Mouse (Mus musculus): ENCODE data around the gene Lin7b.
"Not testable (repeated sequence)": the region's sequence is repeated elsewhere in the genome, so short reads cannot be mapped to it uniquely, and the experiment has no call there.

Gene Lin7b

GRCm38 (mm10) chr7:45370475-45371311, at the start of gene Lin7b:
Lin7b (minus strand) TSS chr7:45370583.
- peak; percentile 92 to 94 for DNase-seq

DNA sequence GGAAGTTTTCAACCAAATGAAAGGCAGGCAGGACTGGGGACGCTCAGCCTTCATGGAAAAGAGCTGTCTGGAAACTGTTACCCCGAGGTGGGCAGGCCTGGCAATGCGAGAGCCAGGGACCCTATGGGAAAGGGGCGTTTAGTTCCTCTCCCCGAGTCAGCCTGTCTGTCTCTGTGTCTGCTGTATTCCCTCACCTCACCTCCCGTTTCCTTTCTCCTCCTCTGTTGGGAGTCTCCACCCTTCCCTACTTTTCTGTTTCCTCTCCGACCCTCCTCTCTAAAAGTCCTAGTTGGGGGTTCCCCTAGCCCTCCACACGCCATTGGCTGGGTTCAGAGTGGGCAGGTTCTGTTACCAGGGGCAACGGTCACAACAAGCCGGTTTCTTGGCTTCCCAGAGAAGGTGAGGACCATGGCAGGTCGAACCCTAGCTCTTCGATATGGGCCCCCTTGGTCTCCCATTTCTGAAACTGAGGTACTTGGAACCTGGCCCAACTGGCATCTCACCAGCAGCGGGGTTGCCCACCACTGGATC, 47.6 kb upstream of the Lin7b start:
- peak in 1 of 2 experiments; percentile 33 for DNase-seq

- DNase-seq = no peak
Observed at GRCm38 (mm10) chr7:45415636-45416035, 45.3 kb upstream of the Lin7b start.

DNA sequence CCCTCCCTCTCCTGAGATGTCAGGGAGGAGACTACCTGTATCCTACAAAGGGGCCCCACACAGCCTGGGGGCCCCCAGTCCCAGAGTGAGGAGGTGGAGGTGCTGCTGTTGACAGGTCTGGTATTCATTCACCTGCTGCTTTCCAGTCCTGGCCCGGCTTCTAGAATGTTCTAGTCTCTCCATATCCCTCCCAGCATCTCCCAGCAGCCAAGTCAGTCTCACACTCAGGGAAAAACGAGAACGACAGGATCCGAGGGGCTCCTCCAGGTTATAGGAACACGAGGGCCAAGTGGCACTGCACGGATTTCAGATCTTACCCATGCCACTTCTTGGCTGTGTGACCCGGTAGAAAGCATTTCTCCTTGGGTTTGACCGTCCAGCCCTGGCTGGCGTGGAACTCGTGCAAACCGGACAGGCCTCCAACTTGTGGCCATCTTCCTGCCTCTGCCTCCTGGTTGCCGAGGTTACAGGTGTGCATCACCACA, 44.4 kb upstream of the Lin7b start:
- DNase-seq = no peak

DNA sequence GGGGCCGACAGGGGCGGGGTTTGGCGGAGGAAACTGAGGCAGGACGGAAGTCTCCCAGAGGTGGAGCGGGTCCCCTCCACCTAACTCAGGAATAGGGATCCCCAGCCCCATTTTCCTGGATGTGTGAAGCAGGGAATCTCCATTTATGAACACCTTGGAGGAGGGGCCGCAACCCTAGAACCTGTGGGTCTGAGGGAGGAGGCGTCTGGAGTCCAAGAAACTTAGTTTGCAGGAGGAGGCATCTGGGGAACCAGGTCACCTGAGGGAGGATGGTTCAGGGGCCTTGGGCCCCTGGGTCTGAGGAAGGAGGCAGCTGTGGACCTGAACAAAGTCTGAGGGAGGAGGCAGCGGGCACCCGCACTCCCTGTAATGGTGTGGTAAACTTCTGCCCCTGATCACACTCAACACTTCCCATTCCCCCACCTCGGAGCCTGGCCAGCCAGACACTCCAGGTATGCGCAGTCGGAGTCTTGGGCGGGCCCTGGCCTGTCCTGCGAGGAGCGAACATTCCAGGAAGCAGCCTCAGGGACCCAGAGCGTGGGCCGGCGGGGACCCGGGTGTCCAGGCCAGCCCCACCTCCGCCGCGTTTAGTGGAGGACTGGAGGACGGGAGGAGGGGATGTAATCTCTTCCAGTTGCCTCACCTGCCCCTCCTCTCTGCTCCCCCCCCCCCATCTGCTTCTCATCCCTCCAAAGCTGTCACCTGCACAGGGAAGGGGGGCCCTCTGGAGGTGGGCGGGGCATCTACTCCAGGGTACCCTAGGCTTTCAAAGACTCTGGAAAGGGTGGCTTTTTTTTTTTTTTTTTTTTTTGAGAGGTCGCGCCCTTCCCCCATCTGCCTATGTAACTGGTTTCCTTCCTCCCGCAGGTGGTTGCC, 43.7 kb upstream of the Lin7b start:
- no peak for DNase-seq

DNA sequence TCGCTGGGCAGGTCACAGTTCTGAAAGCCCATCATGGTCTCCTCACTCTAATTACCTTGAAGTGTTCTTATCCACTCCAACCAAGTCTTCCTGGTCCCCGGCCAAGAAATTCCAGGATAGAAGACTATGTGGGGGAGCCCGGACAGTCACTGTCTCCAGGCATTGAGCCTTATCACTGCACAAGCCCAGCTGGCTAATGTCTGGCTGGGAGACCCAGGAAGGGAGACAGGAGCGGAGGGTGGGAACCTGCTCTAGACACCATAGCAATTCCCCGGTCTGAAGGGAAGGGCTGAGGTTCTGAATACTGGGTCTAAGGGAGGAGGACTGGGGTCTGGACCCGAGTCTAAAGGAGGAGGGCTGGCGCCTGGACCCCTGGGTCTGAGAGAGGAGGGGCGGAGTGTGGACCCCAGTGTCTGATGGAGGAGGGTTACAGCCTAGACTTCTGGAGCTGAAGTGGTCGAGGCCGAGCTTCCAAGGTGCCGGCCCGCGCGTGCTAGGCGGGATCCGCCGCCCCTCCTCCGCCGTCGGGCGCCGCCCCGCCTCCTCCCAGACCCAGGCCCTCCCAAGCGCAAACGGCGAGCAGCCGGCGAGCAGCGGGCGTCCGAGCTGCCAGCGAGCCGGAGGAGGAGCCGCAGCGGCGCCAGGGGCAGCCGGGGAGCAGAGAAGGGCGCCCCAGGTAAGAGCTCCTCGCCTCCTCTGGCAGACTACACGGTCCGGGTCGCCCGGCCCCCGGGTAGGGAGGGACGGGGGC, 42.9 kb upstream of the Lin7b start, which contains the start of gene Ntf5:
TSS of gene Ntf5 (plus strand) at position 583 of the 751 bp plus-strand sequence.
- DNase-seq = peak; percentile 46 to 64

DNA sequence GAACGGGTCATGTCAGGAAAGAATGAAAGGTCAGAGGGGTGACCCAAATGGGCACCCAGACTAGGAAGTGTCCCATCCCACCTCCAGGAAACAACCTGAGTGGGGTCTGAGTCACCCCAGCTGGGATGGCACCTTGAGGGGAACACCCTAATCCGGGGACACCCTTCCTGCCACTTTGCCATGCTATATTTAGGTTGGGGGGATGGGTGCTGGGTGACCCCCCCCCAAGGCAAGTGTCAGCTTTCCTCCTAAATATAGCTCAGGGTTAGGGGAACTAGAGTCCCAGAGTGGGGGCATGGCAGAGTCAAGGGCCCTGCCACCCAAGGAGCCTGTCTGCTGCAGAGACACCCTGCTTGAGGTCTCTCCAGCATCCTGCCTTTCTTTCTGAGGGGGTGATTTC, 42.0 kb upstream of the Lin7b start:
- DNase-seq = no peak

DNA sequence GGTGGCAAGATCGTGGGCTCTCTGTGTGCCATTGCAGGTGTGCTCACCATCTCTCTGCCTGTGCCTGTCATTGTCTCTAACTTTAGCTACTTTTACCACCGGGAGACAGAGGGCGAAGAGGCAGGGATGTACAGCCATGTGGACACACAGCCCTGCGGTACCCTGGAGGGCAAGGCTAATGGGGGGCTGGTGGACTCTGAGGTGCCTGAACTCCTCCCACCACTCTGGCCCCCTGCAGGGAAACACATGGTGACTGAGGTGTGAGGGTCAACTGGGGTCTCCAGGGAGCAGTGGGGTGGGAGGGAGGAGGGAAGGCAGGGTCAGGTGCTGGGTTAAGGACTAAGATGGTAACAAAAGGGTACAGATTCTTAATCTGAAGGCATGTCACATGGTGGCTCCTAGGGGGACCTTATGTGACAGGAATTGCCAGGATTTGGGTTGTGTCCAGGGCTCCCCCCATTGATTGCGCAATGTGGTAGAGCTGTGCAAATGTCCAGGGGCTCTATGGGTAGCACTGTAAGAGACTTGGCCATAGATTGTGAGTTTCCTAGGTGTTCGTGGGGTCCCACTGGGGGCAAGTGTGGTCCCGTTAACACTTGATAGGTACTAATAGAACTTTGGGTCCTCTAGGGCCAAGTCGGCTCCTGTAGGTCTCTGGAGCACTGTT, 39.2 kb upstream of the Lin7b start:
- DNase-seq = no peak

GRCm38 (mm10) chr7:45408949-45409348, 38.6 kb upstream of the Lin7b start:
- DNase-seq = no peak

DNA sequence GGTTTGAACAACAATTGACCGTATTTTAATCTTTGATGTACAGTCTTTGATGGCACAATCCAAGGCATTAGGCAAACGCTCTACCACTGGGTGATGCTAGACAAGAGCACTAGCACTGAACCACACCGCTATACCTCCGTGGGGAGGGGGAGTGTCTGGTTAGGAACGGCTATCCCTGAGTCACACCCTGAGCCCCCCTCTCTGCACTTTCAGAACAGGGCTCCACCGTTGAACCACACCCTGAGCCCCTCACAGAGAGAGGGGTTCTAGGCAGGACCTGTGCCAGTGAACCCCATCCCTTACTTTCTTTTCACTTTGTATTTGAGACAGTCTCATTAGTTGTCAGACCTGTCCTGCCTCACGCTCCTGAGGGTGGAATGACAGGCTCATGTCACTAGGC, 38.0 kb upstream of the Lin7b start:
- DNase-seq = no peak

GRCm38 (mm10) chr7:45407836-45408235, 37.5 kb upstream of the Lin7b start:
- DNase-seq = no peak

DNA sequence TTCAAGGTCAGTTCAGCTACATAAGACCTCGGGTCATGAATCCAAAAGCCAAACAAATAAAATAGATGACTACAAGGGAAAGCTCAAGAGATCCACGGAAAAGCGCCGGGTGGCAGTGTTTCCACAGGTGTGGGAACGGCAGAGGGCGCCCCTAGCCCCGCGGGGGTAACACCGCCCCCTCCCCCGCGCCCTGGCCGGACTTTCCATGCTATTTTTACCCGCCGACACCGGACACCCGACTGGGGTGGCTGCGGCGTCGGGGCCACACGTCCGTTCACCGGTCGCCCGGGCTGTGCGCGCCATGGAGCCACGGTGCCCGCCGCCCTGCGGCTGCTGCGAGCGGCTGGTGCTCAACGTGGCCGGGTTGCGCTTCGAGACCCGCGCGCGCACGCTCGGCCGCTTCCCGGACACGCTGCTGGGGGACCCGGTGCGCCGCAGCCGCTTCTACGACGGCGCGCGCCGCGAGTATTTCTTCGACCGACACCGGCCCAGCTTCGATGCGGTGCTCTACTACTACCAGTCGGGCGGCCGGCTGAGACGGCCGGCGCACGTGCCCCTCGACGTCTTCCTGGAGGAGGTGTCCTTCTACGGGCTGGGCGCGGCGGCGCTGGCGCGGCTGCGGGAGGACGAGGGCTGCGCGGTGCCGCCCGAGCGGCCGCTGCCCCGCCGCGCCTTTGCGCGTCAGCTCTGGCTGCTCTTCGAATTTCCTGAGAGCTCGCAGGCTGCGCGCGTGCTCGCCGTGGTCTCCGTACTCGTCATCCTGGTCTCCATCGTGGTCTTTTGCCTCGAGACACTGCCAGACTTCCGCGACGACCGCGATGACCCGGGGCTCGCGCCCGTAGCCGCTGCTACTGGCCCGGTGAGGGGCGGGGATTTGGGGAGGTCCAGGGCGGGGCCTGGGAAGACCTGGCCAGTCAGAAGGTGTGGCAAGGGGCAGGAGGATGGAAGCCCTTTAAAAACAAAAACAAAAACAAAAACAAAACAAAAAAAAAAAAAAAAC, 36.1 kb upstream of the Lin7b start:
- DNase-seq = peak in 1 of 2 experiments; percentile 35

GRCm38 (mm10) chr7:45405091-45406075, 35.0 kb upstream of the Lin7b start, which contains the start of gene Kcna7:
Kcna7 (plus strand) TSS chr7:45405653.
- peak; percentile 84 to 88 for DNase-seq

DNA sequence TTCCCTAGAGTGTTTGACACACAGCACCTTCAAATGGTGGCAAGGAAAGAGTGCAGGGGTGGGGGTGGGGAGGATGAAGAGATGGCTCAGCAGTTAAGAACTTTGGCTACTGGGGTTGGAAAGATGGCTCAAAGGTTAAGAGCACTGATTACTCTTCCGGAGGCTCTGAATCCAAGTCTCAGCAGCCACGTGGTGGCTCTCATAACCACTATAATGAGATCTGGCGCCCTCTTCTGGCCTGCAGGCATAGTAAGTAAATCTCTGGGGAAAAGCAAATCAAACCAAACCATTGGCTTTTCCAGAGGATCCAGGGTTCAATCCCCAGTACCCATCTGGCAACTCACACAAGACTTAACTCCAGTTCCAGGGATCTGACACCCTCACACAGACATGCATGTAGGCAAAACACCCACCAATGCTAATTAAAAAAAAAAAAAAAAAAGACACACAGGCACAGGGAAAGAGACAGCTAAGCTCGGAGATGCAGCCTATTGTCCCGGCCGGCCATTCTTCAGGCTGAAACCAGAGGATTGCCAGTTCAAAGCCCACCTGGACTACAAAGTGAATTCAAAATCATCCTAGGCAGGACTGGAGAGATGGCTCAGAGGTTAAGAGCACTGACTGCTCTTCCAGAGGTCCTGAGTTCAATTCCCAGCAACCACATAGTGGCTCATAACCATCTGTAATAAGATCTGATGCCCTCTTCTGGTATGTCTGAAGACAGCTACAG, 33.3 kb upstream of the Lin7b start:
- DNase-seq = peak; percentile 80 to 83

- no peak for DNase-seq
Observed at GRCm38 (mm10) chr7:45401521-45402085, 31.2 kb upstream of the Lin7b start.

GRCm38 (mm10) chr7:45396787-45397186, 26.4 kb upstream of the Lin7b start:
- DNase-seq = no peak

GRCm38 (mm10) chr7:45396337-45396775, 26.0 kb upstream of the Lin7b start:
- not testable (repeated sequence) for DNase-seq

Data from cerebellum, postnatal 10 days (tissue).